Mouse (Mus musculus): ENCODE measurements around the gene Ccsap.
"Not testable (repeated sequence)": the region's sequence is repeated elsewhere in the genome, so short reads cannot be mapped to it uniquely, and the experiment has no call there.

Gene Ccsap

GRCm38 (mm10) chr8:123838496-123838895, 21.5 kb downstream of the Ccsap start:
- no peak for DNase-seq (ENCODE audit: low read depth in 2 of 2, low spot score in 2 of 2)

GRCm38 (mm10) chr8:123836354-123836753, 23.7 kb downstream of the Ccsap start:
- DNase-seq (ENCODE audit: low read depth in 2 of 2, low spot score in 2 of 2) = no peak

- peak; percentile 60 to 67 for DNase-seq (ENCODE audit: low read depth in 2 of 2, low spot score in 2 of 2)
Observed at GRCm38 (mm10) chr8:123835451-123835850, 24.6 kb downstream of the Ccsap start.

GRCm38 (mm10) chr8:123832757-123833156, 27.3 kb downstream of the Ccsap start:
- DNase-seq (ENCODE audit: low read depth in 2 of 2, low spot score in 2 of 2) = peak; percentile 50 to 60

GRCm38 (mm10) chr8:123827523-123827922, 32.5 kb downstream of the Ccsap start:
- DNase-seq (ENCODE audit: low read depth in 2 of 2, low spot score in 2 of 2) = no peak

- no peak for DNase-seq (ENCODE audit: low read depth in 2 of 2, low spot score in 2 of 2)
Observed at GRCm38 (mm10) chr8:123826758-123827157, 33.3 kb downstream of the Ccsap start.

- DNase-seq (ENCODE audit: low read depth in 2 of 2, low spot score in 2 of 2) = no peak
Observed at GRCm38 (mm10) chr8:123826001-123826400, 34.0 kb downstream of the Ccsap start.

- DNase-seq (ENCODE audit: low read depth in 2 of 2, low spot score in 2 of 2) = no peak
Observed at GRCm38 (mm10) chr8:123823532-123824123, 36.4 kb downstream of the Ccsap start.

- no peak for DNase-seq (ENCODE audit: low read depth in 2 of 2, low spot score in 2 of 2)
Observed at GRCm38 (mm10) chr8:123823111-123823510, 36.9 kb downstream of the Ccsap start.

- no peak for DNase-seq (ENCODE audit: low read depth in 2 of 2, low spot score in 2 of 2)
Observed at GRCm38 (mm10) chr8:123820780-123821179, 39.2 kb downstream of the Ccsap start.

- no peak for DNase-seq (ENCODE audit: low read depth in 2 of 2, low spot score in 2 of 2)
Observed at GRCm38 (mm10) chr8:123819683-123820610, 40.1 kb downstream of the Ccsap start.

GRCm38 (mm10) chr8:123817747-123818146, 42.3 kb downstream of the Ccsap start:
- DNase-seq (ENCODE audit: low read depth in 2 of 2, low spot score in 2 of 2) = no peak

GRCm38 (mm10) chr8:123816939-123817338, 43.1 kb downstream of the Ccsap start:
- no peak for DNase-seq (ENCODE audit: low read depth in 2 of 2, low spot score in 2 of 2)

- no peak for DNase-seq (ENCODE audit: low read depth in 2 of 2, low spot score in 2 of 2)
Observed at GRCm38 (mm10) chr8:123815325-123815724, 44.7 kb downstream of the Ccsap start.

- no peak for DNase-seq (ENCODE audit: low read depth in 2 of 2, low spot score in 2 of 2)
Observed at GRCm38 (mm10) chr8:123813892-123814266, 46.1 kb downstream of the Ccsap start.

GRCm38 (mm10) chr8:123813173-123813891, 46.7 kb downstream of the Ccsap start:
- DNase-seq (ENCODE audit: low read depth in 2 of 2, low spot score in 2 of 2) = no peak

- no peak for DNase-seq (ENCODE audit: low read depth in 2 of 2, low spot score in 2 of 2)
Observed at GRCm38 (mm10) chr8:123812227-123812626, 47.8 kb downstream of the Ccsap start.

GRCm38 (mm10) chr8:123809342-123809741, 50.7 kb downstream of the Ccsap start:
- DNase-seq (ENCODE audit: low read depth in 2 of 2, low spot score in 2 of 2) = not testable (repeated sequence)

GRCm38 (mm10) chr8:123808671-123809070, 51.3 kb downstream of the Ccsap start:
- no peak for DNase-seq (ENCODE audit: low read depth in 2 of 2, low spot score in 2 of 2)

GRCm38 (mm10) chr8:123807852-123808573, 52.0 kb downstream of the Ccsap start:
- DNase-seq (ENCODE audit: low read depth in 2 of 2, low spot score in 2 of 2) = no peak

GRCm38 (mm10) chr8:123807024-123807431, 53.0 kb downstream of the Ccsap start:
- DNase-seq (ENCODE audit: low read depth in 2 of 2, low spot score in 2 of 2) = no peak
